Mouse (Mus musculus) midbrain, embryonic 16.5 days (tissue): ENCODE results near the gene Mast4. TPM values are rescaled to one million over a fixed set of nuclear protein-coding genes. Genes with fewer than 3 reads are reported as not detected.

ENCODE experiments used
- ATAC-seq: fragments of 200-750 bp; cut with Nextera tagmentation; 2 replicates; pipeline ENCODE4 v1.8.0; 2017; ENCODE audit warnings: moderate TSS enrichment
- H3K27ac ChIP-seq: fragments of 300-500 bp; sonication (generic); 2 replicates; pipeline ENCODE4 v1.5.1; 2014; ENCODE audit warnings: mild to moderate bottlenecking, low read length, mixed read lengths
- H3K27me3 ChIP-seq: fragments of 300-500 bp; sonication (generic); 2 replicates; pipeline ENCODE4 v1.6.1; 2014; ENCODE audit warnings: low read depth, low read length, mixed read lengths; ENCODE audit not compliant: control insufficient read depth, insufficient read depth
- H3K36me3 ChIP-seq: fragments of 300-500 bp; sonication (generic); 2 replicates; pipeline ENCODE4 v1.6.1; 2014; ENCODE audit warnings: mild to moderate bottlenecking, low read length, moderate library complexity, mixed read lengths; ENCODE audit not compliant: control insufficient read depth, insufficient read depth
- H3K4me1 ChIP-seq: fragments of 300-500 bp; sonication (generic); 2 replicates; pipeline ENCODE4 v1.6.1; 2014; ENCODE audit warnings: mild to moderate bottlenecking, low read length, mixed read lengths; ENCODE audit not compliant: control insufficient read depth, insufficient read depth
- H3K4me2 ChIP-seq: fragments of 300-500 bp; sonication (generic); 2 replicates; pipeline ENCODE4 v1.6.1; 2014; ENCODE audit warnings: mild to moderate bottlenecking, low read length, mixed read lengths
- H3K4me3 ChIP-seq: fragments of 300-500 bp; sonication (generic); 2 replicates; pipeline ENCODE4 v1.5.1; 2014; ENCODE audit warnings: low read depth, mild to moderate bottlenecking, low read length, moderate library complexity, mixed read lengths
- H3K9ac ChIP-seq: fragments of 300-500 bp; sonication (generic); 2 replicates; pipeline ENCODE4 v1.6.1; 2014; ENCODE audit warnings: low read depth, low read length, mixed read lengths
- H3K9me3 ChIP-seq: fragments of 300-500 bp; sonication (generic); replicated peaks from 2 replicates; pipeline ENCODE4 v1.6.1; 2014; ENCODE audit warnings: mild to moderate bottlenecking, low read length, mixed read lengths; ENCODE audit not compliant: control insufficient read depth, poor library complexity, severe bottlenecking
- WGBS: fragments of 180-500 bp; shearing (Covaris S2); extraction: QIAGEN DNeasy Blood & Tissue Kit; methylation state at CpG from one replicate; pipeline ENCODE4 v1.1.7; 2014; 5-methylcytosine and 5-hydroxymethylcytosine counted together
- polyA plus RNA-seq: library from polyadenylated mRNA; unstranded; fragments of >200 nt; fragmentation: Nextera tagmentation; extraction: Ambion mirVana; gene quantifications from 2 replicates; pipeline ENCODE4 v1.2.1, GENCODE M21; 2015

Mast4 gene
- polyA plus RNA-seq, 1 experiment from 2014 or later, result 33.8 TPM

DNA sequence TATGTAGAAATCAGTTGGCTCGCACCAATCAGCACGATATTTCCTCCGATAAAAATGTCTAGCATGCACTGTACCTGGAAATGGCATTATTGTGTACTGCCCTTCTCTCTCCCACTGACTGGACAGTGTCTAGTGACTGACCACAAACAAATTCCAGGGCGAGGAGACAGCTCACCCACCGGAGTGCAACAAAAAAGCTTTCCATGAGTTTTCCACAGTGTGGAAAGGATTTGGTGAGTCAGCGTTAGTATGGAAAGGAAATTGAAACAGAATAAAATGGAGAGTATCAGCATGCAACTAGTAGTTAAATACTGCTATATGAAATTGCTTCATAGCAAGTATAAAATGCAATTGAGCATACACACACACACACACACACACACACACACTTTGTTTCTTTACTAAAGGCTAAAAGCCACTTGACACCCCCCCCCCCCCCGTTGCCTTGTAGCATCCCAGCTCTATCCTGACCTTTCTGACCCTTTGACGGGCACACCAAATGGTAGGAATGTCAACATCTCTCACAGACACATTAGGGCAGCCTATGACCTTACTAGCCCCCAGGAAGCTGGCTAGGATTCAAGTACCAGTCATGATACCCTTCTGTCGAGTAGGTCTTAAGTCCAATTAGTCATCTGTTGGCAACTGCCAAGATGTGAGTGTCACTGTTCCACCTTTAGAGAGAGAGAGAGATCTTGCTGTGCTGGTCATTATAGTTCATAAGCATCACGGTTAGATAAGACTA is 133.1 kb downstream of the Mast4 start:
- no peaks in the 10 kb centered on the region for H3K27me3 ChIP-seq
- no peak overlapping the region for H3K9ac ChIP-seq
- WGBS, result 77% methylated on average over 10 of the region's 10 CpGs
- H3K36me3 ChIP-seq, result no peaks in the 10 kb centered on the region
- H3K27ac ChIP-seq, result no peak overlapping the region
- H3K9me3 ChIP-seq, result no peaks in the 10 kb centered on the region
- H3K4me1 ChIP-seq, result no peaks in the 10 kb centered on the region; the same call in 1 of the 2 replicates
- ATAC-seq, result no peak
- no peak overlapping the region for H3K4me2 ChIP-seq
- no peak overlapping the region for H3K4me3 ChIP-seq

DNA sequence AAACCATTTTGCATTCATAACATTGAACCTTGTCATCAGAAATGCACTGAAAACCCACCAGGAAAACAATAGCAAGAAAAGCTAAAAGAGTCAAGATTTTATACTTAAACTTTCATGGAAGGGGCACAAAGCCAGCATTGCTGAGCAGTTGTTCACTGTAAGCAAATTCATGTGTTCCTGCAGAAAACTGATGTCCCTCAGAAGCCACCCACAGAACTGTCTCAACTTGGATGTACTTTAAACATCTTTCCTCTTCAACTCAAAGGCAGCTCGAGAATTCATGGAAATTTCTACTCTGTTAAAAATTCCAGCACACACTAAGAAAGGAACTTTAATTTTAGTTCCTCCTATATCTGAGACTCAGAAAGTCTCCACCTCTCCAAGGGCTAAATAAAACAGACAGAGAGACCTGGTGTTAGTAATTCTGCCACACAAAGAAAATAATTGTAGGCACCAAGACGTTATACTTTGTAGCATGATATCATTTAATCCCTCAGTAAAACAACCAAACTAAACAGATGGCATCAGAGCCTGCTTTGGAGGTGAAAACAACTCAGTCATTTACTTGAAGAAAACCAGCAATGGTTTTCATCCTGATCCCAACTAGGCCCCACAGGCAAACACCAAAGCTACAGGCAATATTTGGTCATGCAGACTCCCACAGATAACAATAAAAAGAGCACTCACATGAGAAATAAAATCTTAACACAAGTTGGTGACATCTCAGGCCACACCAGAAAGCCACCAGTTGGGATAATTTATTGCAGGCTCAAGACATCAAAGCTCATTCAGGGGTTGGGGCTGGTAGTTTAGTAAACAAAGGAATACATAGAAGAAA is 134.3 kb downstream of the Mast4 start:
- H3K27me3 ChIP-seq, result no peaks in the 10 kb centered on the region
- WGBS, result 63% methylated on average over 2 of the region's 2 CpGs
- ATAC-seq, result no peak
- H3K9ac ChIP-seq, result no peak overlapping the region
- no peaks in the 10 kb centered on the region for H3K36me3 ChIP-seq
- H3K4me2 ChIP-seq, result no peak overlapping the region
- H3K4me1 ChIP-seq, result no peaks in the 10 kb centered on the region; the same call in 1 of the 2 replicates
- H3K9me3 ChIP-seq, result no peaks in the 10 kb centered on the region
- no peak overlapping the region for H3K27ac ChIP-seq
- H3K4me3 ChIP-seq, result no peak overlapping the region

DNA sequence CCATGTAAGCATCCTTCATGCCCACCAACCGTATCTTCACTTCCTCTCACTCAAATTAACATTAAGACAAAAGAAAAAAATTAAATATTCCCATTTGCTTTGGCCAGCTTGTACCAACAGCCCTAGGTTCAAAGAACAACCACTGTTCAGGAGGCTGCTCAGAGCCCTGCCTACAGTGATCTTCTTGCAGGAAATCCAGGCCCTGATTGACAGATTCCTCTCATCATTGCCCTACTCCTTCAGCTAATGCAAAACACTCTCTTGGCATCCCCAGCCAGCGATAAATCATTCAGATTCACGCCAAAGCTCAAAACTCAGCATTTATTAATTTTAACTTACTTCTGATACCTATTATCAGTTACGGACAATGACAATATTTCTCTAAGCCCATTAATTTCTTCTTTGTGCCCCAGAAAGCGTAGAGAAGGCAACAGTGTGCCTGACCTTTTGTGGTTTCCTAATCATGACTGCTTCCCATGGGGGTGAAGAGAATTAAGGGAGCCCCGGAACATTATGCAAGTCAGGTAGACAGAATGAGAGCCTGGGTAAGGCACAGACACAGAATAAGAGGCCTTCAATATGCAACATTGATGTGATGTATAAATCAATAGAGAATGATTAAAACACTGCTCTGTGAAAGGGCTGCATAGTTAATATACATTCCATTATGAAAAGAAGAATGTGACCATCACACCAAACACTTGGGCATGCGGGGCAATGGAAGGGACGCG is 135.9 kb downstream of the Mast4 start:
- no peak overlapping the region for H3K9ac ChIP-seq
- H3K27me3 ChIP-seq, result no peaks in the 10 kb centered on the region
- 64% methylated on average over 9 of the region's 9 CpGs for WGBS
- no peak overlapping the region for H3K4me3 ChIP-seq
- no peak overlapping the region for H3K27ac ChIP-seq
- H3K4me1 ChIP-seq, result no peaks in the 10 kb centered on the region; the same call in 1 of the 2 replicates
- H3K36me3 ChIP-seq, result no peaks in the 10 kb centered on the region
- peak; percentile 71; the same call in 1 of the 2 replicates for ATAC-seq
- H3K4me2 ChIP-seq, result no peak overlapping the region
- no peaks in the 10 kb centered on the region for H3K9me3 ChIP-seq

- Histone ChIP-seq H3K9me3 (no peaks in the 10 kb centered on the region), H3K4me3 (no peak overlapping the region), H3K27ac (no peak overlapping the region), H3K4me1 (no peaks in the 10 kb centered on the region; the same call in 1 of the 2 replicates), H3K4me2 (no peak overlapping the region), H3K27me3 (no peaks in the 10 kb centered on the region), H3K36me3 (no peaks in the 10 kb centered on the region), H3K9ac (no peak overlapping the region)
- 79% methylated on average over 5 of the region's 5 CpGs for WGBS
- no peak for ATAC-seq
Measured at GRCm38 (mm10) chr13:103196307-103196706, 138.0 kb downstream of the Mast4 start.

DNA sequence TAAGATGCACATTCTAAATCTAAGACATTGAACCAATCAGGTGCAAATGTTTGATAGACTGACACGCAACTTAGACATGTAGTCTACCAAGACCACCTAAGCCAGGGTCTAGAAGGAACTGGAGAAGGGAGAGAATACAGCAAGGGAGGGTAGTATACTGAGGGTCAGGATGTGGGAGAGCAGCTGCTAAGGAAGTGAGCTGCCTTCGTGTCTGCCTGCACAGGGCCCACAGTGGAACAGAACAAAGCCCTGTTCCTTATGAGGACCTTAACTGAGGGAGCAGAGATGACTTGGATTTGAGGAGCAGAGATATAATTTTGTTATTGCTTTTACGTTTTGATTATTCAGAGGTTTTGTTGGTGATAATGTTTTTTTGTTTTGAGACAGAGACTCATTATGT is 138.4 kb downstream of the Mast4 start:
- 82% methylated on average over 3 of the region's 3 CpGs for WGBS

GRCm38 (mm10) chr13:103183566-103183965 is 150.7 kb downstream of the Mast4 start:
- Histone ChIP-seq H3K4me2 (no peak overlapping the region), H3K4me3 (no peak overlapping the region), H3K9ac (no peak overlapping the region), H3K27me3 (no peaks in the 10 kb centered on the region), H3K4me1 (no peaks in the 10 kb centered on the region), H3K9me3 (peaks cover 3% of the 10 kb centered on the region; the same call in 1 of the 2 replicates), H3K27ac (no peak overlapping the region), H3K36me3 (no peaks in the 10 kb centered on the region)
- ATAC-seq, result no peak
- WGBS, result 89% methylated on average over 5 of the region's 5 CpGs

More for the DNA sequence above, 138.4 kb downstream of the Mast4 start:
- Histone ChIP-seq H3K36me3 (no peaks in the 10 kb centered on the region), H3K9ac (no peak overlapping the region), H3K9me3 (no peaks in the 10 kb centered on the region), H3K4me1 (no peaks in the 10 kb centered on the region; the same call in 1 of the 2 replicates), H3K4me2 (no peak overlapping the region), H3K27me3 (no peaks in the 10 kb centered on the region), H3K4me3 (no peak overlapping the region), H3K27ac (no peak overlapping the region)
- ATAC-seq, result no peak

- H3K27ac ChIP-seq, result no peak overlapping the region
- H3K27me3 ChIP-seq, result no peaks in the 10 kb centered on the region
- H3K4me2 ChIP-seq, result no peak overlapping the region
- ATAC-seq, result no peak
- no peak overlapping the region for H3K4me3 ChIP-seq
- no peaks in the 10 kb centered on the region for H3K36me3 ChIP-seq
- no peaks in the 10 kb centered on the region for H3K4me1 ChIP-seq
- 98% methylated on average over 9 of the region's 9 CpGs for WGBS
- no peak overlapping the region for H3K9ac ChIP-seq
- H3K9me3 ChIP-seq, result peaks cover 3% of the 10 kb centered on the region; the same call in 1 of the 2 replicates
Measured at GRCm38 (mm10) chr13:103181836-103182235, 152.5 kb downstream of the Mast4 start.

GRCm38 (mm10) chr13:103176871-103177270 is 157.4 kb downstream of the Mast4 start:
- Histone ChIP-seq H3K36me3 (no peaks in the 10 kb centered on the region), H3K27me3 (no peaks in the 10 kb centered on the region), H3K27ac (no peak overlapping the region), H3K9me3 (peaks cover 2% of the 10 kb centered on the region; the same call in 1 of the 2 replicates), H3K4me2 (no peak overlapping the region), H3K4me3 (no peak overlapping the region), H3K4me1 (peaks cover 6% of the 10 kb centered on the region; the same call in 1 of the 2 replicates), H3K9ac (no peak overlapping the region)
- WGBS, result 55% methylated on average over 7 of the region's 7 CpGs
- no peak for ATAC-seq
